Mouse (Mus musculus): Measurements from ENCODE around the gene Gm49320. TPM values are rescaled to one million over a fixed set of nuclear protein-coding genes. Genes with fewer than 3 reads are reported as not detected.
"Not testable (repeated sequence)": the region's sequence is repeated elsewhere in the genome, so short reads cannot be mapped to it uniquely, and the experiment has no call there.

The Gm49320 gene
- polyA plus RNA-seq, 1 experiment from 2014 or later, result 0.97 TPM

DNA sequence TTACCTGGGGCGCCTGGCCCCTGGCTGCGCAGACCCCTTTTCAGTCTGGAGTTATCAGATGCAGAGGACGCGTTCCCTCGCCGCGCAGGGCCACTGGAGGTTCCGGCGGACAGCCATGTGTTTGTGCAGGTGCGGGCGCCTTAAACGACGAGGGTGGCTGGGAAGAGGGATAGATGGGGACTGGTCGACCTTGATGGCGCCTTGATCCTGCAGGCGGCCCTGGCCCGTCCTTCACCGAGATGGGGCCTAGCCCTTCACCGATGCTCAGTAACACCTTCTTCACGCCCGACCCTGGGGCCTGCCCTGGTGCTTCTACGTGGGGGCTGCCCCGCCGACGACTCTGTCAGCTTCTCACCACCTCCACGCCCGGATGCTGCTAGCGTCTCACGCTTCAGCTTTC is 10.5 kb downstream of the Gm49320 start:
- WGBS, result 13% methylated on average over 29 of the region's 29 CpGs
- H3K4me1 ChIP-seq (replicated peaks; ENCODE audit: insufficient read depth, low read length), result peaks cover 6% of the 10 kb centered on the region
- H3K4me3 ChIP-seq (replicated peaks; ENCODE audit: low read depth, low read length), result no peak overlapping the region
- peak; percentile 67 for DNase-seq (ENCODE audit: low spot score)
- peaks cover 30% of the 10 kb centered on the region for H3K36me3 ChIP-seq (ENCODE audit: insufficient read depth, low read length)
- no peak overlapping the region for H3K27ac ChIP-seq
- H3K9ac ChIP-seq (ENCODE audit: low read depth, low read length), result no peak overlapping the region
- TF ChIP-seq CTCF (IDR thresholded peaks at IDR 0.05; ENCODE audit: low read depth), result no peak
- H3K27me3 ChIP-seq (ENCODE audit: insufficient read depth, low read length), result no peaks in the 10 kb centered on the region
- no peaks in the 10 kb centered on the region for H3K9me3 ChIP-seq (replicated peaks; ENCODE audit: low read length)
- H3K4me2 ChIP-seq (ENCODE audit: low read length), result no peak overlapping the region
- no peak for ATAC-seq (replicated peaks; ENCODE audit: low FRiP score, low read depth)

DNA sequence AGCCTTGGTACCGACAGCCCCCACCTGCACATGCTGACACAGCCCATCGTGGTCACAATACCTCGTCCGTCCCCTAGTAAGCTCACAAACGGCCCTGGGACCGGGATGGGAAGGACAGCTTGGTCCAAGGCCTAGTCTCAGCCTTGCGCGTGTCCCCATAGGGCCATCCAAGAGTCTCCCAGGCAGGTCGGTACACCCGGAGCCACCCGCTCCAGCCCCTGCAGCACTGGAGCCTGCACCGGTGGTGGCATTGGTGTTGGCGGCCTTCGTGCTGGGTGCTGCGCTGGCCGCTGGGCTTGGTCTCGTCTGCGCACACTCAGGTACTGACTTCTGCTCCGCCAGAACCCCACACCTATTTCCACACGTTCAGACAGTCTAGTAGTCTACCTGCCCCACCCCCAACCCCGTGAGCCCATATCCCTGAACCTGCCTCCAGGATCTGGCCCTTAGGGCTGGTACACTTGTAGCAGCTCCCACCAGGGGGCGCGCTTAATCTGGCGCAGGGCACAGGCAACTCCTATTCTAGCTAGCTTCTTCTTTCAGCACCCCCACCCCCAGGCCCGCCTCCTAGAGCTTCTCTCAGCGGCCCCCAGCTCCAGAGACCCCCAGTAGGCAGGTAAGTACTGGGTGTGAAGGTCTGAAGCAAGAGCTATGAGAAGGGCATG is 11.8 kb downstream of the Gm49320 start:
- H3K27ac ChIP-seq, result no peak overlapping the region
- H3K4me3 ChIP-seq (replicated peaks; ENCODE audit: low read depth, low read length), result no peak overlapping the region
- TF ChIP-seq CTCF (IDR thresholded peaks at IDR 0.05; ENCODE audit: low read depth), result peak; percentile 84
- peaks cover 7% of the 10 kb centered on the region for H3K4me1 ChIP-seq (replicated peaks; ENCODE audit: insufficient read depth, low read length)
- no peak overlapping the region for H3K9ac ChIP-seq (ENCODE audit: low read depth, low read length)
- ATAC-seq (replicated peaks; ENCODE audit: low FRiP score, low read depth), result peak; percentile 22
- no peaks in the 10 kb centered on the region for H3K9me3 ChIP-seq (replicated peaks; ENCODE audit: low read length)
- H3K27me3 ChIP-seq (ENCODE audit: insufficient read depth, low read length), result no peaks in the 10 kb centered on the region
- DNase-seq (ENCODE audit: low spot score), result peak; percentile 85
- no peak overlapping the region for H3K4me2 ChIP-seq (ENCODE audit: low read length)
- peaks cover 19% of the 10 kb centered on the region for H3K36me3 ChIP-seq (ENCODE audit: insufficient read depth, low read length)
- 41% methylated on average over 26 of the region's 26 CpGs for WGBS

DNA sequence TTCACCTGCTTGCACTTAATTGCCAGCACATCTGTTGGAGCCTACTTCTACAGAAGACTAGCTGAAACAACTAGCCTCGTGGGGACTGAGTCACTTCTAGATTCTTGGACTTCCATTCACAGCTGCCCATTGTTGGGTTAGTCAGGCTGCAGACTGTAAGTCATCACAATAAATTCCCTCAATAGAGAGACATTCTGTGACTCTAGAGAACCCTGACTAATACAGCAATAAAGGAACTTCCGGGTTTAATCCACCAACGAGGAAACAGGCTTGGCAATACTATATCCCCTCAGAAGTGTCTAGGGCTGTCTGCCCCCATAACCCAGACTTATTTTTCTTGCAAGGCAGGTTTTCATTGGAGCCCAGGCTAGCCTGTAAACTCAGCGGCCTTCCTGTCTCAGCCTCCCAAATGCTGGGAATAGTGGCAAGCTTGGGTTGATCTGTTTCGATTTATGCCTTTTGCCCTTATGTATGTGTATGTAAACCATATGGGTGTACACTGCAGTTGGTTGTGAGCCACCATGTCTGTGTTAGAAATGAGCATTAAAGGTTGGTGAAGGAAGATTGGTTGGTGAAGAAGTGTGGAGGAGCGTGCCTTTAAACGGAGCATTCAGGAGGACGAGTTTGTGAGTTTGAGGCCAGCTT is 13.6 kb downstream of the Gm49320 start:
- TF ChIP-seq CTCF (IDR thresholded peaks at IDR 0.05; ENCODE audit: low read depth), result no peak
- Histone ChIP-seq H3K36me3 (ENCODE audit: insufficient read depth, low read length) (peaks cover 8% of the 10 kb centered on the region), H3K9ac (ENCODE audit: low read depth, low read length) (peak overlapping the region; percentile 89; the same call in 1 of the 2 replicates), H3K4me2 (ENCODE audit: low read length) (peak overlapping the region; percentile 58), H3K27me3 (ENCODE audit: insufficient read depth, low read length) (no peaks in the 10 kb centered on the region), H3K9me3 (replicated peaks; ENCODE audit: low read length) (no peaks in the 10 kb centered on the region), H3K27ac (peak overlapping the region; percentile 88; the same call in 1 of the 2 replicates), H3K4me1 (replicated peaks; ENCODE audit: insufficient read depth, low read length) (peaks cover 7% of the 10 kb centered on the region), H3K4me3 (replicated peaks; ENCODE audit: low read depth, low read length) (peak overlapping the region; percentile 88)
- DNase-seq (ENCODE audit: low spot score) (no peak), ATAC-seq (replicated peaks; ENCODE audit: low FRiP score, low read depth) (no peak)
- 42% methylated on average over 8 of the region's 8 CpGs for WGBS

- under 1% methylated on average over 69 of the region's 69 CpGs for WGBS
- H3K4me2 ChIP-seq (ENCODE audit: low read length), result peak within 1 kb of the TSS; percentile 58
- no peaks in the 10 kb centered on the region for H3K27me3 ChIP-seq (ENCODE audit: insufficient read depth, low read length)
- H3K4me1 ChIP-seq (replicated peaks; ENCODE audit: insufficient read depth, low read length), result peaks cover 7% of the 10 kb centered on the region
- ATAC-seq (replicated peaks; ENCODE audit: low FRiP score, low read depth), result peak; percentile 88
- 0 out of 2 replicates have a peak, but pooled peaks have one; percentile 2 for TF ChIP-seq CTCF (IDR thresholded peaks at IDR 0.05; ENCODE audit: low read depth)
- no peaks in the 10 kb centered on the region for H3K9me3 ChIP-seq (replicated peaks; ENCODE audit: low read length)
- peaks cover 7% of the 10 kb centered on the region; the same call in 1 of the 2 replicates for H3K36me3 ChIP-seq (ENCODE audit: insufficient read depth, low read length)
- H3K27ac ChIP-seq, result peak within 1 kb of the TSS; percentile 88
- DNase-seq (ENCODE audit: low spot score), result peak; percentile 97
- peak within 1 kb of the TSS; percentile 89 for H3K9ac ChIP-seq (ENCODE audit: low read depth, low read length)
- peak within 1 kb of the TSS; percentile 88 for H3K4me3 ChIP-seq (replicated peaks; ENCODE audit: low read depth, low read length)
Observed at GRCm38 (mm10) chr8:4252934-4253841, 14.5 kb downstream of the Gm49320 start, which contains the start of gene Snapc2. TSS of gene Snapc2 (plus strand) at chr8:4253080.

DNA sequence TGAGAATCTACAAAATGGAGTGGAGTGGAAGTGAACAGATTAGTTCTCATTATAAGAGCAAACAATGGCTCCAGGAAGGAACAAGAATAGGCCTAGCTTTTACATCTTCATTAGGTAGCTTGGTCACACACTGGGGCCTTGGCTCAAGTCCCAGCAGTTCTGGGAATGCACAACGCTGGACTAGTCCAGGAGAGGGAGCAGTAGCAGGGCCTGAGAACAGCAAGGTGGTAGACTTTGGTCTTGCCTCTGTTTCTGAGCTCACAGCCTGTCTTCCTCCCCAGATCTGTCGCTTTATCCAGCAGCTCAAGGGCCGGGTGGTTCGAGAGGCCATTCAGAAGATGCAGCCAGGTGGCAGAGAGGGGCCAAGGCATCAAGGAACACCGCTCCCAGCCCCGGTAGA is 15.3 kb downstream of the Gm49320 start:
- 55% methylated on average over 6 of the region's 6 CpGs for WGBS
- peak overlapping the region; percentile 88; the same call in 1 of the 2 replicates for H3K27ac ChIP-seq
- peak overlapping the region; percentile 23; the same call in 1 of the 2 replicates for H3K9ac ChIP-seq (ENCODE audit: low read depth, low read length)
- peaks cover 7% of the 10 kb centered on the region; the same call in 1 of the 2 replicates for H3K36me3 ChIP-seq (ENCODE audit: insufficient read depth, low read length)
- peak; percentile 66 for TF ChIP-seq CTCF (IDR thresholded peaks at IDR 0.05; ENCODE audit: low read depth)
- peaks cover 7% of the 10 kb centered on the region for H3K4me1 ChIP-seq (replicated peaks; ENCODE audit: insufficient read depth, low read length)
- no peaks in the 10 kb centered on the region for H3K9me3 ChIP-seq (replicated peaks; ENCODE audit: low read length)
- DNase-seq (ENCODE audit: low spot score) (peak; percentile 76), ATAC-seq (replicated peaks; ENCODE audit: low FRiP score, low read depth) (no peak)
- no peaks in the 10 kb centered on the region for H3K27me3 ChIP-seq (ENCODE audit: insufficient read depth, low read length)
- H3K4me3 ChIP-seq (replicated peaks; ENCODE audit: low read depth, low read length), result peak overlapping the region; percentile 88; the same call in 1 of the 2 replicates
- peak overlapping the region; percentile 58 for H3K4me2 ChIP-seq (ENCODE audit: low read length)

- H3K27me3 ChIP-seq (ENCODE audit: insufficient read depth, low read length); ATAC-seq (replicated peaks; ENCODE audit: low FRiP score, low read depth); H3K27ac ChIP-seq; H3K4me3 ChIP-seq (replicated peaks; ENCODE audit: low read depth, low read length); H3K9ac ChIP-seq (ENCODE audit: low read depth, low read length); H3K9me3 ChIP-seq (replicated peaks; ENCODE audit: low read length); H3K4me2 ChIP-seq (ENCODE audit: low read length); DNase-seq (ENCODE audit: low spot score): not testable (repeated sequence)
- WGBS, result 82% methylated on average over 7 of the region's 7 CpGs
- Histone ChIP-seq H3K36me3 (ENCODE audit: insufficient read depth, low read length) (peaks cover 13% of the 10 kb centered on the region; the same call in 1 of the 2 replicates), H3K4me1 (replicated peaks; ENCODE audit: insufficient read depth, low read length) (peaks cover 11% of the 10 kb centered on the region; the same call in 1 of the 2 replicates)
Observed at GRCm38 (mm10) chr8:4255471-4255870, 16.8 kb downstream of the Gm49320 start.

All from kidney, postnatal 0 days (tissue).